Mouse (Mus musculus) gastrocnemius, postnatal 10 days (tissue): ENCODE measurements at regions not wholly inside any gene's neighbourhood (a gene's known extent, or its start where the extent isn't known, plus 50 kb on each side); places are given as distances from the start of the nearest gene placed in this dataset.

Experiments
- DNase-seq: peaks from one replicate; pipeline ENCODE4 v3.0.0; 2021; ENCODE audit warnings: mixed read lengths

- no peak for DNase-seq
Observed at GRCm38 (mm10) chr4:95185113-95185915, 133.3 kb upstream of the Jun start.

DNA sequence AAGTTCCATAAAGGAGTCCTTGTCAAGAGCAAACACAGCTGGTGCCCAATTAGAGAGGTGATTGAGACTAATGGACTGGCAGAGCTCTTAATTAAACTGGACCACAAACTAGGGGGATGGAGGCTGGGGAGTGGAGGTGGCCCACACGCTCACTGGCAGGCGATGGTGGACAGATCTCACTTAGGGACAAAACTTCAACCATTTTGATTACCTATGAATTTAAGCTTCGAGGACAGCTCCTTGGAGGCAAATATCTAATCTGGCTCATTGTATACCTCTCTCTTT lies 133.8 kb upstream of the Jun start:
- DNase-seq: no peak

DNA sequence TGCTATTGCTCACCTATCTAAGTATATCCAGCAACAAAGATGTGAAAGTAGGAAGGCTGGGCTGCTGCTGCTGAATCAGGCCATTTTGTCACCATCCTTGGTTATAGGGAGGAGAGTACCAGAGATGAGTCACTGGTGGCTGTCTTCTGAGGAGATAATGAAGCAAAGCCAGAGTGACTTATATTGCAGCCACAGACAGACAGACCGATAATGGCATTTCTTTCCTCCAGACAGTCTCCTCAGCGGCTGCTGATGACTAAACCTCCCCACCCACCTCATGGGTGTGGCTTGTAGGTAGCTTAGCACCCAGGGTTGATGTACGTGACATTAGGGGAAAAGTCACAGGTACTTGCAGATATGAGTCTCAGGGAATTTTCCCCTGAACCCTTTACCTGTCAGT lies 136.1 kb upstream of the Jun start:
- DNase-seq: no peak

DNA sequence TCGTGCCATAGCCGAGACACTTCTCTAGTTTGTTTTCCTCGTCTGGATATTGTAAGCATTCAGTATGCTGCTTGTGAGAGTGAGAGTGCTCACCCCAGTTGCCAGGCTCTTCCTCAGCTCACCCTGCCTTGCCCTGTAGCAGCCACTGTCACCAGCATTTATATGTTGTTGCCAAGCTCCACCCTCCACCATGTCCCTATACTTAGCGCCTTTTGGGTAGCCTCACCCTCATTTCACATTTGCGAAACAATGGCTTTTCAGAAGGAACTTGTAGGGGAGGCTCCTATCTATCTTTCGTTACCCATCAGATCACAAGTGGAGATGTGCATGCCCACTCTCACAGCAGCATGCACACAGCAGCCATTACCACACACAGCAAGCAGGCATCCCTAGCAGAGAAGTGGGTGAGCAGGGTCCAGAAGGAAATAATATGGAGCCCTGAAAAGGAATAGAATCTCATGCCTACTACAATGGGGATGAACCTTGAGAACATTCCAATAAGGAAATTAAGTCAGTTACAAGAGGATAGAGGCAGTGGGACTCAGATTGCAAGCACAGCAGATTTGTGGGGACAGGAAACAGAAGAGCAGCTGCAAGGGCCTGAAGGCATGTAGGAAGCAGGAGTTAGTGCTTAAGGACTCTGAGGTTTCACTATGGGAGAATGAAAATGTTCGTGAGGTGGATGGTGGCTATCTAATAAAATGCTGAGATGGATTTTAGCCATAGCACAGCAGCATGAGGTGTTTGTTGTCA lies 139.8 kb upstream of the Jun start:
- DNase-seq: no peak

DNA sequence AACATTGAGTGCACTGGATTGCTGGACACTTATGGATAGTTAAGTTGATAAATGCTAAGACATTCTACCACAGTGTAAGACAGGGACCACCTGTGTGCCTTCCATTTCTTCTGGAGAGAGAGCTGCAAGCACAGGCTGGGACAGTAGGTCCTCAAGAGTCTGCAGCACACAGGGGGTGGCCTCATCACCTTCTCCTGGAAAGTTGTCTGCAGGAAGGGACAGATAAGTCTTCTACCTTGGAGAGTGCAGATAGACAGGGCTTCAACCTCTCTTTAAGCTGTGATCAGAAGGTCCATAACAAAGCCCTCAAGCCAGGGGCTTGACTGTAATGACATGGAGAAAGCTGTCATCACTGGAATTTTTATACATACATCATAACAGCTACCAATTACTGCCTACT lies 140.5 kb upstream of the Jun start:
- no peak for DNase-seq

GRCm38 (mm10) chr4:95193028-95193427 lies 141.0 kb upstream of the Jun start:
- peak; percentile 33 for DNase-seq

DNA sequence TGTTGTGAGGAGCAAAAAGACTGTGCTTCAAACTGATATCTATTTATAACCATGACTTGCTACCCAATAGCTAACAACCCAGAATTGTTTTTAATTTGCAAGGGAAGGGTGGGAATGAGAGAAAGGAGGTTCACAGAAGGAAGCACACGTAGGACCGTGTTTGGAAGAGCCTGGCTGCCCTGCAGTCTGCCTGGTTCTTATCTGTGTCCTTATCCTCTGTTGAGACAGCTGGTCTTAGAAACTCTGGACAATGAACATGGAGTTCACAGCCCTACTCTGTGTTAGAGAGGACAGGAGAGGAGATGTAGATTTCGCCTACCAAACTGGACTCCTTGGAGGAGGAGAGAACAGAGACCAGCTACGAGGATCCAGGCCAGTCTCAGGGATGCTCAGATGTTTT lies 141.5 kb upstream of the Jun start:
- no peak for DNase-seq

GRCm38 (mm10) chr4:95194621-95195455 lies 142.8 kb upstream of the Jun start:
- DNase-seq: no peak

DNA sequence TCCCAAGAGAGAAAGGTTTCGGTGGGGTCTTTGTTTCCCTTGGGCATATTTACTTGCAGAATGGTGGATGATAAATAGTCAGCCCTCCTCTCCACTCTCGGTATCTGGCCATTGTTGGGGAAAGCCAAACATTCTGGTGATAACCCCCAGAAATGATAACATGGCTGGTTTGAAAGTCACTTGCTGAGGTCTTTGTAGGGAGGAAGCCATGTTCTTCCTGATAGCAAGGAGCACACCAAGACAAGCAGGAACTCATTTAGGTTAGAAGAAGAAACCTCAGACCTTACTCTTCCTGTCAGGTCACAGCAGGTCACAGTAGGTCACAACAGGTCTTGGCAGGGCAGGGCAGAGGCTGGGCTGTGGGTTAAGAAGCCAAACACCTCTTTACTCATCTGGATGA lies 144.1 kb upstream of the Jun start:
- no peak for DNase-seq

- no peak for DNase-seq
Observed at GRCm38 (mm10) chr4:95197077-95197711, 145.2 kb upstream of the Jun start.

- no peak for DNase-seq
Observed at GRCm38 (mm10) chr4:95199394-95199793, 147.4 kb upstream of the Jun start.

DNA sequence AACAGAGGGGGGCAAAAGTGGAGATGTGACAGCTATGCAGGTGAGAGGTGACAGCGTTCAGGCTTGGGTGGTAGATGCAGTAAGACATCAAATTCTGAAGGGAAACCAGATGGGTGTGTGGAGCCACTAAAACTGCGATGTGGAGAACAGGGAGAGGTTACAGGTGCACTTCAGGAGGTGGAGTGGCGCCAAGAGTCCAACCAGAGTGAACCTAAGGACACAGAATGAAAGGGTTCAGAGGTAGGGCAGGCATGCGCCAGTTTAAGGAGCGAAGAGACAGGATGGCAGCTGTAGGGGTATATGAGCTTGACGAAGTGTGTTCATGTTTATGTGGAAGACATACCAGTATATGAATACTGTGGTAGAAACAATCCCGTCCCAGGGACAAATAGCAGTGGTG lies 148.1 kb upstream of the Jun start:
- no peak for DNase-seq

DNA sequence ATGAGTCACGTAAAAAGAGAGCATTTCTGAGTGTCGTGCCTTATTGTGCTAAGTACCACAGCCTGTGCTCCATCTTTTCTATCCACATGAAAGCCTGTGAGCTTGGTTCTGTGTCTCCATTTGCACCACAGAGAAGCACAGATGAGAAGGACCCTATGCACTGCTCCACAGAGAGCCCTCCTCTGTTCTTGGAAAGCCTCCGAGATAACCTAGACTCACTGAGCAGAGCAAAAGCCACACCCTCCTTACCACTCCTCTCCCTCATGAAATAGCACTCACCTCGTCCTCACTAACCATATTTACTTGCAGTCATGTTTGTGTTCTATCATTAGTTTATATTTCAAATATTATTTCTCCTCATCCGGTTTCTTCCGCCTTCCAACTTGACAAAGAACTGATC lies 150.5 kb upstream of the Jun start:
- no peak for DNase-seq

GRCm38 (mm10) chr4:95203577-95203976 lies 151.6 kb upstream of the Jun start:
- no peak for DNase-seq

- no peak for DNase-seq
Observed at GRCm38 (mm10) chr4:95205372-95205771, 153.3 kb upstream of the Jun start.

DNA sequence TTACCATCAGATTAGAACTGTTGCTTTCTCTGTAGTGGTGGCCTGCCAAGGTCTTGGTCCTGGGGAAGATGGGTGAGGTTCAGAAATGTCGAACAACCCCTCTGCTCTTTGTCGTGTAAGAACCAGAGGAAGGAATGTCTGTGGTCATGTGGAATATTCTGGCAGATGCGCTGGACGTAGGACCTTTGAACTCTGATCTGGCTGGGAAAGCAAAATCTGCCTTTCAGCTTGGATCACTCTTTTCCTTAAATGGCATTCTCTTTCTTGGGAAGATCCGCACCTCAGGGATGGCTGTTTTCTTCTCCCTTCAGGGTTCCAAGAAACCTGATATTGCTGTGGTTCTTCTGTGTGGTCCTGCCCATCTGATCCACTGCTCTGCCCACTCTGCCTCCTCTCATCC lies 155.8 kb upstream of the Jun start:
- no peak for DNase-seq

- no peak for DNase-seq
Observed at GRCm38 (mm10) chr4:95208827-95209226, 156.8 kb upstream of the Jun start.

- DNase-seq: no peak
Observed at GRCm38 (mm10) chr4:95209322-95210119, 157.5 kb upstream of the Jun start.

DNA sequence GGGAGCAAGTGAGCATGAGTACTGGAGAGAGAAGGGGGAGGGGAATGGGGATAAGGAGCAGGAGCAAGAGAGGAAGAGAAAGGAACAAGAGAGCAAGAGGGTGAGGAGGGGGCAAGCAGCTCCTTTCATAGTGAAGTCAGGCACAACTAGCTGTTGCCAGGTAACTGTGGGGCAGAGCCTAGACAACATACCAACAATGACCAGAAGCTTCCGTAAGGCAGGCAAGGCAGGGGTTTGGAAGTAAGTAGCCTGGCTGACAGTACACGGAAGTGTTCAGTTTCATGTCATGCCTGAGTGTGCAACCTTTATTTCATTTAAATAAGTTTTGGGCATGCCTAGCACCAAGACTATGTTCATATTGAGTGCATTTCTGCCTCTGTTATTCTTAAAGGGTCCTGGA lies 160.5 kb upstream of the Jun start:
- DNase-seq: no peak

DNA sequence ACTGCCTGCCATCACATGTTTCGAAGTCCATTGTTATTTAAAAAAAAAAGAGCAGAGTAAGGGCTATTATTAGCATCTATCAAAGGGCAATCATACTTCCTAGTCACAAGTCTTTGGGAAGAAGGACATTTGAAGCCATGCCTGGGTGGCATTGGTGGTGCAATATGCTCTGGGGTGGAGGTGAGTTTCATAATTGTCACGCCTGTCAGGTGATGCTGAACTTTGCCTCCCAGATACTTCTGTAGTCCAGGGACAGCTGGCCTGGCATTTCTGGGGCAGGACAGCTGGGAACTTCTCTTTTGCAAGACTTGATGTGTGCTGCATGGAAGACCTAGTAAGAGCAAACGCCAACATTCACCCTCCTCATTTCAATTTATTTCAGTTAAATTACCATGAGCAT lies 161.0 kb upstream of the Jun start:
- no peak for DNase-seq

- no peak for DNase-seq
Observed at GRCm38 (mm10) chr4:95214026-95214425, 162.0 kb upstream of the Jun start.

DNA sequence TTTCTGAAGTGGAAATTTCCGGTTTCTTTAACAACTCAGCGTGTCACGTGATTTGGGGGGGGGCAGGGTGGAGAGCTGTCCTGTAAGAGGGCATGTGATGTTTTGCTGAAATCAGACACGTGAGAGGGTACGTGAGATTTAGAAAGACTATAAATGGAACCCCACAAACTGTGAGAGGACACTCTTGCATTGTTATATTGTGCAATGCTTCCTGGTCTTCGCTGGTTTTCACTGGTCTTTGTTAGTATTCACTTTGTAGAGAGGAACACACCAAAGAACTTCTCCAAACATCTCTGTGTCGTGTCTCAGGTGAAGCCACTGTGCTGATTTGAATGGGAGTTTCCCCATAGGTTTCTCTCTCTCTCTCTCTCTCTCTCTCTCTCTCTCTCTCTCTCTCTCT lies 163.2 kb upstream of the Jun start:
- no peak for DNase-seq
